Mouse (Mus musculus): ENCODE results near the gene Ifna5. TPM values are rescaled to one million over a fixed set of nuclear protein-coding genes. Genes with fewer than 3 reads are reported as not detected.
"Not testable (repeated sequence)": the region's sequence is repeated elsewhere in the genome, so short reads cannot be mapped to it uniquely, and the experiment has no call there.

Ifna5 gene
- polyA plus RNA-seq, 1 experiment: not detected

DNA sequence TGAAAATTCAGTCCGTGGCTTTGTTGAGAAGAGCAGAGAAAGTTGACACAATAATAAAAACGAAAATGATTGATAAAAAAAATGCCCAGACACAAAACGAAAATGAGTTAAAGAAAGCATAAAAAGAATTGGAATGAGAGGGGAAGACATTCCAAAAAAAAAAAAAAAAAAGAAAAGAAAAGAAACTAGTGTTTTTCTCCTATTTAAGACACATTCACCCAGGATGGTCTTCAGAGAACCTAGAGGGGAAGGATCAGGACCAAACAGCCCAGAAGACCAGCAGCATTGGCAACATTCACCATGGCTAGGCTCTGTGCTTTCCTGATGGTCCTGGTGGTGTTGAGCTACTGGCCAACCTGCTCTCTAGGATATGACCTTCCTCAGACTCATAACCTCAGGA is 19.4 kb upstream of the Ifna5 start, which contains the start of gene Ifna7:
TSS of gene Ifna7 (plus strand) at position 301 of the 400 bp plus-strand sequence.
- no peak for TF ChIP-seq CTCF (IDR thresholded peaks at IDR 0.05; ENCODE audit: borderline replicate concordance, insufficient read depth, low read depth, low read length)
- TF ChIP-seq POLR2A (IDR thresholded peaks at IDR 0.05; ENCODE audit: borderline replicate concordance, insufficient read depth, low read length): no peak
- Histone ChIP-seq H3K4me3 (replicated peaks; ENCODE audit: insufficient read depth, low read depth, low read length) (no peak within 1 kb of the TSS), H3K27me3 (ENCODE audit: control insufficient read depth, insufficient read depth, low read length) (no peaks in the 10 kb centered on the region), H3K4me1 (ENCODE audit: control insufficient read depth, insufficient read depth, low read length) (no peaks in the 10 kb centered on the region), H3K27ac (ENCODE audit: insufficient read depth, low read length) (no peak within 1 kb of the TSS)
- no peak for DNase-seq
- 58% methylated on average over 3 of the region's 3 CpGs for WGBS

DNA sequence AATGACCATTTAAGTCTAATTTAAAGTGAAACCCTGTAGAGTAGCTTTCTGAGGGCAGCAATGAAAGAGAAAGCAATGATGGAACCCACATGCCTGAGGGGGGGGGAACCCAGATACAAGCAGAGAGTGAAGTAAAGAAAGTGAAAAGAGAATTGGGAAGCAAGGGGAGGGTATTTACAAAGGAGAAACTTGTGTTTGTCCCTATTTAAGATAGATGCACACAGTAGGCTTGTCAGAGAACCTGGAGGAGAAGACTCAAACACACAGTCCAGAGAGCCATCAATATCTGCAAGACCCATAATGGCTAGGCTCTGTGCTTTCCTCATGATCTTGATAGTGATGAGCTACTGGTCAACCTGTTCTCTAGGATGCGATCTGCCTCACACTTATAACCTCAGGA is 15.7 kb upstream of the Ifna5 start, which contains the start of gene Ifna11:
TSS of gene Ifna11 (plus strand) at position 301 of the 400 bp plus-strand sequence.
- 85% methylated on average over 1 of the region's 1 CpGs for WGBS
- no peaks in the 10 kb centered on the region for H3K27me3 ChIP-seq (ENCODE audit: control insufficient read depth, insufficient read depth, low read length)
- no peak within 1 kb of the TSS for H3K4me3 ChIP-seq (replicated peaks; ENCODE audit: insufficient read depth, low read depth, low read length)
- H3K4me1 ChIP-seq (ENCODE audit: control insufficient read depth, insufficient read depth, low read length): no peaks in the 10 kb centered on the region
- H3K27ac ChIP-seq (ENCODE audit: insufficient read depth, low read length): no peak within 1 kb of the TSS
- DNase-seq: no peak
- TF ChIP-seq POLR2A (IDR thresholded peaks at IDR 0.05; ENCODE audit: borderline replicate concordance, insufficient read depth, low read length) (no peak), CTCF (IDR thresholded peaks at IDR 0.05; ENCODE audit: borderline replicate concordance, insufficient read depth, low read depth, low read length) (no peak)

- TF ChIP-seq CTCF (IDR thresholded peaks at IDR 0.05; ENCODE audit: borderline replicate concordance, insufficient read depth, low read depth, low read length): 0 out of 2 replicates have a peak, but pooled peaks have one; percentile 18
- no peak for TF ChIP-seq POLR2A (IDR thresholded peaks at IDR 0.05; ENCODE audit: borderline replicate concordance, insufficient read depth, low read length)
- WGBS: 27% methylated on average over 4 of the region's 4 CpGs
- Histone ChIP-seq H3K4me1 (ENCODE audit: control insufficient read depth, insufficient read depth, low read length) (no peaks in the 10 kb centered on the region), H3K27me3 (ENCODE audit: control insufficient read depth, insufficient read depth, low read length) (no peaks in the 10 kb centered on the region), H3K27ac (ENCODE audit: insufficient read depth, low read length) (no peak overlapping the region), H3K4me3 (replicated peaks; ENCODE audit: insufficient read depth, low read depth, low read length) (no peak overlapping the region)
- DNase-seq: peak in 1 of 2 experiments; percentile 5
Measured at GRCm38 (mm10) chr4:88822995-88823394, 12.3 kb upstream of the Ifna5 start.

- H3K27me3 ChIP-seq (ENCODE audit: control insufficient read depth, insufficient read depth, low read length); H3K4me1 ChIP-seq (ENCODE audit: control insufficient read depth, insufficient read depth, low read length); H3K4me3 ChIP-seq (replicated peaks; ENCODE audit: insufficient read depth, low read depth, low read length): not testable (repeated sequence)
Measured at GRCm38 (mm10) chr4:88827116-88827515, 8.2 kb upstream of the Ifna5 start, which contains the start of gene Ifna6. TSS of gene Ifna6 (plus strand) at chr4:88827416.

DNA sequence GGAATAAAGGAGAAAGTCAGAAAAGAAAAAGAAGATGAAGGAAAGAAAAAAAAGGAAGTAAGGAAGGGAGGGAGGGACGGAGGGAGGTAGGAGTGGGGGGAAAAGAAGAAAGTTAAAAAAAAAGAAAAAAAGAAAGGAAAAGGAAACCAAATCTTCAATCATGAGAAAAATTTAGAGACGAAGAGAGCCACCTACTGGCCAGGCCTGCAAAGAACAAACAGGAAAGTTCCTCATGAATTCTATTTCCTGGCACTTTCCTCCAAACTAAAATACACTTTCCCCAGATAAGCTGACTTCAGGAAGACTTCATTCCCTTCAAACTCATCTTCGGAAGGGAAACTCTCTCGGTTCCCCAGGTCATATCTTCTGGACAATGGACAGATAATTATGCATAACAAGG is 4.8 kb upstream of the Ifna5 start:
- Histone ChIP-seq H3K27ac (ENCODE audit: insufficient read depth, low read length) (no peak overlapping the region), H3K27me3 (ENCODE audit: control insufficient read depth, insufficient read depth, low read length) (no peaks in the 10 kb centered on the region), H3K4me1 (ENCODE audit: control insufficient read depth, insufficient read depth, low read length) (no peaks in the 10 kb centered on the region), H3K4me3 (replicated peaks; ENCODE audit: insufficient read depth, low read depth, low read length) (no peak overlapping the region)
- TF ChIP-seq POLR2A (IDR thresholded peaks at IDR 0.05; ENCODE audit: borderline replicate concordance, insufficient read depth, low read length): no peak
- TF ChIP-seq CTCF (IDR thresholded peaks at IDR 0.05; ENCODE audit: borderline replicate concordance, insufficient read depth, low read depth, low read length): peak; percentile 25; the same call in 1 of the 2 replicates
- whole genome bisulfite sequencing: 17% methylated on average over 4 of the region's 4 CpGs
- no peak for DNase-seq

More at GRCm38 (mm10) chr4:88827116-88827515, 8.2 kb upstream of the Ifna5 start, which contains the start of gene Ifna6:
- not testable (repeated sequence) for H3K27ac ChIP-seq (ENCODE audit: insufficient read depth, low read length); DNase-seq

DNA sequence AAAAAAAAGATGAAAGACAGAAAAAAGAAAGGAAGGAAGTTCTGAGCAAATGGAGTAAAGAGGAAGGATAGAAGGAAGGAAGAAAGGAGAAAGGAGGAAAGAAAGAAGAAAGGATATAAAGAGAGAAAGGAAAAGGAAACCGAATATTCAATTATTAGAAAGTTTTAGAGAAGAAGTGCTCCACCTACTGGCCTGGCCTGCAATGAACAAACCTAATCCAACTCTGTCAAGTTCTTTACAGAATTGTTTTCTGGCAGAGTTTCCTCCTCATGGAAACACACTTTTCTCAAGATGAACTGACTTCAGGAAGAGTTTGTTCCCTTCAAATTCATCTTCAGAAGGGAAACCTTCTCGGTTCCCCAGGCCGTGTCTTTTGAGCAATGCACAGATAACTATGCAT is 3.5 kb downstream of the Ifna5 start:
- Histone ChIP-seq H3K27ac (ENCODE audit: insufficient read depth, low read length) (no peak overlapping the region), H3K4me1 (ENCODE audit: control insufficient read depth, insufficient read depth, low read length) (no peaks in the 10 kb centered on the region), H3K27me3 (ENCODE audit: control insufficient read depth, insufficient read depth, low read length) (no peaks in the 10 kb centered on the region), H3K4me3 (replicated peaks; ENCODE audit: insufficient read depth, low read depth, low read length) (no peak overlapping the region)
- 27% methylated on average over 3 of the region's 3 CpGs for whole genome bisulfite sequencing
- TF ChIP-seq CTCF (IDR thresholded peaks at IDR 0.05; ENCODE audit: borderline replicate concordance, insufficient read depth, low read depth, low read length) (no peak), POLR2A (IDR thresholded peaks at IDR 0.05; ENCODE audit: borderline replicate concordance, insufficient read depth, low read length) (no peak)
- no peak for DNase-seq

DNA sequence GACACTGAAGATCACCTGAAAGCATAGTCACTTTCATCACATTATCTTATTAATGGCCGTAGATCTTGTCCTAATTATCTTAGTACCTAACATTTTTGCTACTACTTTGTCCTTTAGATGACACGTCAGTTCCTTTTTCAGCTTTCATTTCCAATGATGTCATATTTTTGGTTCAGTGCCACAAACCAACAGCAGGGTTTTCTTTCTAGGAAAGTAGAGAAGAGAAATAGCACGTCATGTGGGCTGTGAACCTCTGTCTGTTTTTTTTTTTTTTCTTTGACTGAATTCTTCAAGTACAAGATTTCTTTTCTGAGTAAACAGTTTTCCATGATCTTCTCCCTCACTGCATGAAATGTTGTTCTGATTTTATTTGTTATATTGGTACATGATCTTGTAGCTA is 4.7 kb downstream of the Ifna5 start:
- H3K4me3 ChIP-seq (replicated peaks; ENCODE audit: insufficient read depth, low read depth, low read length): no peak overlapping the region

GRCm38 (mm10) chr4:88841438-88841911 is 6.2 kb downstream of the Ifna5 start, which contains the start of gene Ifna4:
TSS of gene Ifna4 (plus strand) at chr4:88841861.
- DNase-seq: no peak
- no peak for TF ChIP-seq CTCF (IDR thresholded peaks at IDR 0.05; ENCODE audit: borderline replicate concordance, insufficient read depth, low read depth, low read length)
- Histone ChIP-seq H3K27ac (ENCODE audit: insufficient read depth, low read length) (no peak within 1 kb of the TSS), H3K4me1 (ENCODE audit: control insufficient read depth, insufficient read depth, low read length) (no peaks in the 10 kb centered on the region), H3K4me3 (replicated peaks; ENCODE audit: insufficient read depth, low read depth, low read length) (no peak within 1 kb of the TSS), H3K27me3 (ENCODE audit: control insufficient read depth, insufficient read depth, low read length) (no peaks in the 10 kb centered on the region)
- WGBS: 37% methylated on average over 2 of the region's 2 CpGs

More for the DNA sequence above, 4.7 kb downstream of the Ifna5 start:
- no peaks in the 10 kb centered on the region for H3K27me3 ChIP-seq (ENCODE audit: control insufficient read depth, insufficient read depth, low read length)
- WGBS: 48% methylated on average over 3 of the region's 3 CpGs
- no peak overlapping the region for H3K27ac ChIP-seq (ENCODE audit: insufficient read depth, low read length)
- TF ChIP-seq POLR2A (IDR thresholded peaks at IDR 0.05; ENCODE audit: borderline replicate concordance, insufficient read depth, low read length) (no peak), CTCF (IDR thresholded peaks at IDR 0.05; ENCODE audit: borderline replicate concordance, insufficient read depth, low read depth, low read length) (no peak)
- no peak for DNase-seq
- no peaks in the 10 kb centered on the region for H3K4me1 ChIP-seq (ENCODE audit: control insufficient read depth, insufficient read depth, low read length)

All from cerebellum, adult 2 months (tissue).